Mouse (Mus musculus): ENCODE results near the gene Fam24b. TPM values are rescaled to one million over a fixed set of nuclear protein-coding genes. Genes with fewer than 3 reads are reported as not detected.

The Fam24b gene
- not detected in 2 replicates for polyA plus RNA-seq (2015; fragmentation: Nextera tagmentation; extraction: Ambion mirVana)

- Histone ChIP-seq H3K27me3 (replicated peaks) (no peaks in the 10 kb centered on the region), H3K9ac (no peak within 1 kb of the TSS), H3K4me3 (replicated peaks) (no peak within 1 kb of the TSS), H3K36me3 (no peaks in the 10 kb centered on the region), H3K27ac (no peak within 1 kb of the TSS), H3K4me2 (no peak within 1 kb of the TSS), H3K4me1 (no peaks in the 10 kb centered on the region), H3K9me3 (no peaks in the 10 kb centered on the region)
- WGBS, result 92% methylated on average over 5 of the region's 5 CpGs
- no peak for ATAC-seq (ENCODE audit: insufficient read depth, low FRiP score, low read depth)
Measured at GRCm38 (mm10) chr7:131329416-131329815, at the start of gene Fam24b. TSS of gene Fam24b (minus strand) at chr7:131329516.

DNA sequence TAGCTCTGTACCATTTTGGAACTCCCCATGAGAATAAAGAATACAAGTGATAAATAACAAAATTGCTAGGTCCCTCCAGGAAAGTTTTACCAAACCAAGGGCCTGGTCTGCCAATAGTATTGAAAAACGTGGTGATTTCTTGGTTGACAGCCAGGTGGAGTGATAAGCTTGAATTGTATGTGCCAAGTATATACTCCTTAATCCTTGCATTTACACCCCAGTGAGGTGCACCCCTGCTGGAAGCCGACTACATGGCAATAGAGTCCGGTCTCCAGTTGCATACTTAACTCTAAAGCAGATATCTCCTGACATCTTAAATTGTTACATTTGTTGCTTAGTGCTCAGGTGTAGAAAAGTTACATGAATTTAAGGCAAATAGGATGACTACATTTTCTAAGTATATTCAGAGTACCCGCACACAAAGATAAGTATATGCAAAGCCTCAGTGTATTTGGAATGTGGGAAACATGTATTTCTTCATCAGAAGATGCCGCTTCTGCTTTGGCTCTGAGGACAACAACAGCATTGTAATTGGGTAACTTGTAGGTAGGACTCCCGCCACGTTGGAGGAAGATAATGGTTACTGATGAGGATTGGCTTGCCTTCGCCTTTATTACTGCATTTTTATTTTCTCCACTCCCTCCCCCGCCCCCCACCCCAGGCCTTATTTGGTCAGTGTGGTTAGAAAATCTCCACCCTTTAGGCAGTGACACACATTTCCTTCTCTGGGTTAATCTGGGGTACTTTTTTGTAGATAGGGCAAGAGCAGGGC lies 42.8 kb upstream of the Fam24b start:
- Histone ChIP-seq H3K36me3 (no peaks in the 10 kb centered on the region), H3K9ac (no peak overlapping the region), H3K4me3 (replicated peaks) (peak overlapping the region; percentile 75), H3K27me3 (replicated peaks) (no peaks in the 10 kb centered on the region), H3K27ac (peak overlapping the region; percentile 97; the same call in 1 of the 2 replicates), H3K4me2 (peak overlapping the region; percentile 56), H3K4me1 (no peaks in the 10 kb centered on the region; the same call in 1 of the 2 replicates), H3K9me3 (no peaks in the 10 kb centered on the region)
- WGBS, result 67% methylated on average over 9 of the region's 9 CpGs
- no peak for ATAC-seq (ENCODE audit: insufficient read depth, low FRiP score, low read depth)

DNA sequence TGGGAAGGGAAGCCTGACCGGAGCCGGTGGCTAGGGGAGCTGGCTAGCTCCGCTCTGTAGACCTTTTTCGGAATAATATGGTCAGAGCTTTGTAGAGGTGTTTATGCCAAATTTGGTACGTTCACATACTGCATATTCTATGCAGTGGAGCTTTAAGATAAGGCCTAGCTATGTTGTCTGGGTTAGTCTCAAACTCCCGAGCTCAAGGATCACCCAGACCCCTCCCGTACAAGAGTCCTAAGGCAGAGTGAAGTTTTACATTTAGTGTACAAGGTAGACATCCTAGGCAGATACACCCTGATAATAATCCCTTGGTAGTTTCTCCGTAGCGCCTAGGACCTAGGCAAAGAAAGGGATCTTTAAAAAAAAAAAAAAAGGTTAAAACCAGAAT lies 42.1 kb upstream of the Fam24b start:
- Histone ChIP-seq H3K27me3 (replicated peaks) (no peaks in the 10 kb centered on the region), H3K9me3 (no peaks in the 10 kb centered on the region), H3K27ac (peak overlapping the region; percentile 97), H3K4me2 (peak overlapping the region; percentile 56), H3K4me3 (replicated peaks) (peak overlapping the region; percentile 75), H3K9ac (peak overlapping the region; percentile 91), H3K4me1 (no peaks in the 10 kb centered on the region; the same call in 1 of the 2 replicates), H3K36me3 (no peaks in the 10 kb centered on the region)
- 7% methylated on average over 9 of the region's 9 CpGs for WGBS
- no peak for ATAC-seq (ENCODE audit: insufficient read depth, low FRiP score, low read depth)

DNA sequence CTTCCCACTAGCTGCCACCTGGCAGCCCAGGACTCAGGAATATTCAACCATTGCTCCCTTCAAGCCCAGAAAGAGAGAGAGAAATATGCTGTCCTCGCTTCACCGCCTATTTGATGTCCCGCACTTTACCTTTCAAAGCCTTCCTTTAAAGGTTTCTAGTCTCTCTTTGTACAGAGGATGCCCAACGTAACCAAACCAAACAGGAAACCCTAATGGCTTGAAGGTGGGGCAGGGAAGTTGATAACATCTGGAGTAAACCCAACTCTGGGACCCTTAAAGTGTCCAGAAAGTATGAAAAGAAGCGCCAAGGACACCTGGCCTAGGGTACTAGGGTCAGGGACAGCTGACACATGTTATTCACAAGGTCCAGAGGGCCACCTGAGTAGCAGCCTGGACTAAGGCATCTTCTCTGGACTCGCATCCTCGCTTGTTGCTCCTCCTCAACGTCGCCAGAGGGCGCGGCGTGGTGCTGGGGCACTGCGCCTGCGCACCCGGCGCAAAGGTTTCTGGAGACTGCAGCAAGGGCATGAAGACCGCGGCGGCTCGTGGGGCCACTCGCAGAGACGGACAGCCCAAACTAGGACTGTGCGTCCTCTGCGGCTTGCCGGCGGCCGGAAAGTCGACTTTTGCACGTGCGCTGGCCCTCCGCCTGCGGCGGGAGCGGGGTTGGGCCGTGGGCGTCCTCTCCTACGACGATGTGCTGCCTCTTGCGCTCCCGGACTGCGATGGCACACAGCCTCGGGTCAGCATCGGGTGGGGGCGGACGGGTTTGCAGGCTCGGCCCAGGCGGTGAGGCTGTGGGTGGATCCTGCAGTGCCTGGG lies 41.5 kb upstream of the Fam24b start, which contains the start of gene Pstk:
Gene Pstk (plus strand): TSS at position 494 of the 822 bp plus-strand sequence.
- Histone ChIP-seq H3K4me2 (peak within 1 kb of the TSS; percentile 56), H3K4me3 (replicated peaks) (peak within 1 kb of the TSS; percentile 75), H3K36me3 (no peaks in the 10 kb centered on the region), H3K27me3 (replicated peaks) (no peaks in the 10 kb centered on the region), H3K9ac (peak within 1 kb of the TSS; percentile 91), H3K9me3 (no peaks in the 10 kb centered on the region), H3K27ac (peak within 1 kb of the TSS; percentile 97), H3K4me1 (no peaks in the 10 kb centered on the region; the same call in 1 of the 2 replicates)
- peak; percentile 96 for ATAC-seq (ENCODE audit: insufficient read depth, low FRiP score, low read depth)
- 4% methylated on average over 47 of the region's 47 CpGs for WGBS

DNA sequence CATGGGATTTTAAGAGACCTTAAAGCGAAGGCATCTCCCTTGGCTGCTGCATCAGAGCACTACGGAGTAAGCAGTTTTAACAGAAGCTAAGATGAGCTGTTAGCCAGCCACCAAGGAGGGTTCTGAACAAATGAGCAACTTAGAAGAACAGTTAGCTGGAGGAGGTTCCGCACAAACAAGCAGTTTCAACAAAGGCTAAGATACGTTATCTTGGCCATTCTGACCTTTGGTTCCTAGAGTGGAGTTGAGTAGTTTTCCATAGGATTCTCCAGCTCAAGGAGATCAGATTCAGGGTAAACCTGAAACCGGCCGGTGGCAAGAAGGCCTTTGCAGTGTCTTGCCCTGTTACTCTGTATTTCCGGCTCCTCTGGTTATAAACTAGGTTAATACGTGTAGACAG lies 34.8 kb upstream of the Fam24b start:
- no peak for ATAC-seq (ENCODE audit: insufficient read depth, low FRiP score, low read depth)
- 75% methylated on average over 8 of the region's 8 CpGs for WGBS
- H3K27ac ChIP-seq, result no peak overlapping the region

GRCm38 (mm10) chr7:131362615-131363300 lies 33.4 kb upstream of the Fam24b start, which contains the start of gene 2310057M21Rik:
TSS of gene 2310057M21Rik (minus strand) at chr7:131362759.
- peak within 1 kb of the TSS; percentile 89 for H3K4me2 ChIP-seq
- H3K9me3 ChIP-seq, result no peaks in the 10 kb centered on the region
- ATAC-seq (ENCODE audit: insufficient read depth, low FRiP score, low read depth), result peak; percentile 97
- peaks cover 4% of the 10 kb centered on the region; the same call in 1 of the 2 replicates for H3K4me1 ChIP-seq
- WGBS, result under 1% methylated on average over 55 of the region's 55 CpGs
- peak within 1 kb of the TSS; percentile 95 for H3K27ac ChIP-seq
- H3K27me3 ChIP-seq (replicated peaks), result no peaks in the 10 kb centered on the region
- peak within 1 kb of the TSS; percentile 94 for H3K4me3 ChIP-seq (replicated peaks)
- peaks cover 6% of the 10 kb centered on the region for H3K36me3 ChIP-seq
- peak within 1 kb of the TSS; percentile 80 for H3K9ac ChIP-seq

More for the DNA sequence above, 34.8 kb upstream of the Fam24b start:
- H3K9me3 ChIP-seq, result no peaks in the 10 kb centered on the region
- H3K27me3 ChIP-seq (replicated peaks), result no peaks in the 10 kb centered on the region
- no peak overlapping the region for H3K9ac ChIP-seq
- H3K4me3 ChIP-seq (replicated peaks), result no peak overlapping the region
- H3K4me1 ChIP-seq, result peaks cover 4% of the 10 kb centered on the region; the same call in 1 of the 2 replicates
- no peak overlapping the region for H3K4me2 ChIP-seq
- no peaks in the 10 kb centered on the region for H3K36me3 ChIP-seq

DNA sequence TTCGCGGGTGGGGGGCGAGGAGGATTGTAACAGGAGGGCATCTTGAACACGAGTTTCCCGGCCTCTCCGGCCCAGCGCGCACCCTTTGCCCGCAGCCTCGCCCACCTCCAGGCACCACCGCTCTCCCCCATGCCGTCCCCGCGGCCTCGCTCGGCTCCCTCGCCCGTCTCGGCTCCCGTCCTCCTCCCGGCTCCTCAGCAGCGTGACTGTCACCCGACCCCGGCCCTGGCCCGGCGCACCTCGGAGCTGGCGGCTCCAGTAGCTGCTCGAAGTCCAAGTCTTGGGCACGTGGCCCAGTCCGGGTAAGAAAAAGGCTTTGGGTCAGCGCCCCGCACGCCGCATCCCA lies 32.9 kb upstream of the Fam24b start:
- WGBS, result 0% methylated on average over 35 of the region's 35 CpGs
- peak overlapping the region; percentile 94 for H3K4me3 ChIP-seq (replicated peaks)
- peaks cover 9% of the 10 kb centered on the region for H3K36me3 ChIP-seq
- peak overlapping the region; percentile 80 for H3K9ac ChIP-seq
- ATAC-seq (ENCODE audit: insufficient read depth, low FRiP score, low read depth), result peak; percentile 45
- peak overlapping the region; percentile 89 for H3K4me2 ChIP-seq
- H3K9me3 ChIP-seq, result no peaks in the 10 kb centered on the region
- H3K27me3 ChIP-seq (replicated peaks), result no peaks in the 10 kb centered on the region
- H3K27ac ChIP-seq, result peak overlapping the region; percentile 95
- H3K4me1 ChIP-seq, result peaks cover 4% of the 10 kb centered on the region; the same call in 1 of the 2 replicates

GRCm38 (mm10) chr7:131356105-131356504 lies 26.8 kb upstream of the Fam24b start:
- no peak overlapping the region for H3K4me2 ChIP-seq
- WGBS, result 94% methylated on average over 13 of the region's 13 CpGs
- no peak overlapping the region for H3K9ac ChIP-seq

DNA sequence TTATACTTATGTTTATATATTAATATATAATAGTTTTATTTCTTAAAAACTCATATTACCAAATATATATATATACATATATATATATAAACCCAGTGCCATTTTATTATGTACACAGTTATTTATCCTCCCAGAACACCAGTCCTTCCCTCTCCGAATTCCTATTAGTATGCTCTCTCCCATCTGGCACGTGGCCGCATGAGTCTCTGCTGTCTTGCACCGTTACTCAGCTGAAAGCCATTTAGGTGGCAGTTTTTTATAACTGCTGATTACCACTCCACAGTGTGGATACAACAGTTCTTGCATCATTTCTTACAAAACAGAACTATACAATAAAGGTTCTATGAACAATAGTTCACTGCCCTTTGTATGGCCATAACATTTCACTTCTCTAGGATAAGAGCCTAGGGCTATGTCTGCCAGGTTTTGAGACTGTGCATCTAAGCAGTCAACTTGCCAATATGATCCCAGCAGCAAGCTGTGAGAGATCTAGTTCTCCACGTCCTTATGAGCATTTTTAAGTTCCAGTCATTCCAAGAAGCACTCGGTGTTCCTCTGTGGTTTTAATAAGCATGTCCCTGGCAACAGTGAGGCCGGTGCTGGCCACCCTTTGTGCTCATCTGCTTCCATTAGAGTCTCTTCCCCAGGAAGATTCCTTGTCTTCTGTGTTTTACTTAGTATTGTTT lies 16.7 kb upstream of the Fam24b start:
- H3K9me3 ChIP-seq, result no peaks in the 10 kb centered on the region
- WGBS, result 84% methylated on average over 7 of the region's 7 CpGs
- H3K36me3 ChIP-seq, result peaks cover 27% of the 10 kb centered on the region
- no peak overlapping the region for H3K9ac ChIP-seq
- no peak overlapping the region for H3K27ac ChIP-seq
- H3K4me3 ChIP-seq (replicated peaks), result no peak overlapping the region
- H3K27me3 ChIP-seq (replicated peaks), result no peaks in the 10 kb centered on the region
- H3K4me1 ChIP-seq, result no peaks in the 10 kb centered on the region
- ATAC-seq (ENCODE audit: insufficient read depth, low FRiP score, low read depth), result no peak
- no peak overlapping the region for H3K4me2 ChIP-seq

More at GRCm38 (mm10) chr7:131356105-131356504, 26.8 kb upstream of the Fam24b start:
- ATAC-seq (ENCODE audit: insufficient read depth, low FRiP score, low read depth), result no peak
- Histone ChIP-seq H3K36me3 (peaks cover 17% of the 10 kb centered on the region), H3K4me3 (replicated peaks) (no peak overlapping the region), H3K27ac (no peak overlapping the region), H3K4me1 (no peaks in the 10 kb centered on the region), H3K27me3 (replicated peaks) (no peaks in the 10 kb centered on the region), H3K9me3 (no peaks in the 10 kb centered on the region)

- Histone ChIP-seq H3K9ac (no peak overlapping the region), H3K4me1 (0 out of 2 replicates have a peak, but pooled peaks cover 2% of the 10 kb centered on the region), H3K36me3 (peaks cover 14% of the 10 kb centered on the region; the same call in 1 of the 2 replicates), H3K27me3 (replicated peaks) (no peaks in the 10 kb centered on the region), H3K4me3 (replicated peaks) (no peak overlapping the region), H3K27ac (peak overlapping the region; percentile 8; the same call in 1 of the 2 replicates), H3K4me2 (no peak overlapping the region), H3K9me3 (no peaks in the 10 kb centered on the region)
- WGBS, result 43% methylated on average over 8 of the region's 8 CpGs
- no peak for ATAC-seq (ENCODE audit: insufficient read depth, low FRiP score, low read depth)
Measured at GRCm38 (mm10) chr7:131337502-131338068, 8.3 kb upstream of the Fam24b start.
